Mouse (Mus musculus) skeletal muscle tissue, postnatal 0 days (tissue): Measurements from ENCODE around the gene Fam98c. TPM values are rescaled to one million over a fixed set of nuclear protein-coding genes. Genes with fewer than 3 reads are reported as not detected.

ENCODE experiments used
- polyA plus RNA-seq: library from polyadenylated mRNA; unstranded; fragments of >200 nt; fragmentation: Nextera tagmentation; extraction: Ambion mirVana; gene quantifications from 2 replicates; pipeline ENCODE4 v1.2.1, GENCODE M21; 2015

Fam98c gene
- 22.1 and 24.3 TPM in 2 replicates for polyA plus RNA-seq

DNA sequence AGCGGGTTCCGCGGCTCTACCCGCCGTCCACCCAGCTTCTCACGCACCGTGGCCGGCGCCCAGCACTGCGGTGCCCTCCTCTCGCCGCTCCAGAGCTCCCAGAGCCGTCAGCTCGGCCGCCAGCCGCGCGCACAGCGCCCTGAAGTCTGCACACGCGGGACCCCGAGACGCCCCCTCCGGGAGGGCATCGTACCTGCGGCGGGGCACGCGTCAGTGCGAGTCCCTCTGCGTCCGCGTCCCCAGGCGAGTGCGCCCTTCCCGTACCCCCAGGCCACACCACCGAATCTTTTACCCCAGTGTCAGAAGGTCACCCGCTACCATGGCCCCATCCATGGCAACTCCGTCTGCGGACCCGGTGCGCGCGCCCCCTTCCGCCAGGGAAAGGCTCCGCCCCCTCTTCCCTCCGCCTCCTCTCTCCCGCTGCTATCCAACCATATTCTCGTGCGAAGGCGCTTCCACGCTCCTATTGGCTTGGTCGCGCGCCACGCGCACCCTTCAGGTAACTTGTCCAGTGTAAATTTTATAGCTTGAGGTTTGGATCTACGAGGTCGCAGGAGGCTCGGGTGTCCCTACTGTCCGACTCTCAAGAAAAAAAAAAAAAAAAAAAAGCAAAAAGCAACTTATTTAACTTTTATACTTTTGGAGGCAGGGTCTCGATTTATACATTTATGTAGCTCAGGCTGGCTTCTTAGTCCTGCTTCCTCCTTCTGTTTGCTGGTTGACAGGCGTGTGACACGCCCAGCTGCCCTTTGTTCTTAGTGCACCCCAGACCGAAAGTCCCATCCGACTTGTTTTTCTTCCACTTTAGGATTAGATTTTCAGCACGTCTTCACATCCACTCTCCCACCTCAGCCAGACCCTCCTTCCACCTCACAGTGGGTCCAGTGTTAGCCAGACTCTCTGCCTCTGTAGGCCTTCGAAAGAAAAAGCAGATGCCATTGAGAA lies at the start of gene Fam98c:
Fam98c (minus strand) TSS at position 397 of the 945 bp plus-strand sequence.

DNA sequence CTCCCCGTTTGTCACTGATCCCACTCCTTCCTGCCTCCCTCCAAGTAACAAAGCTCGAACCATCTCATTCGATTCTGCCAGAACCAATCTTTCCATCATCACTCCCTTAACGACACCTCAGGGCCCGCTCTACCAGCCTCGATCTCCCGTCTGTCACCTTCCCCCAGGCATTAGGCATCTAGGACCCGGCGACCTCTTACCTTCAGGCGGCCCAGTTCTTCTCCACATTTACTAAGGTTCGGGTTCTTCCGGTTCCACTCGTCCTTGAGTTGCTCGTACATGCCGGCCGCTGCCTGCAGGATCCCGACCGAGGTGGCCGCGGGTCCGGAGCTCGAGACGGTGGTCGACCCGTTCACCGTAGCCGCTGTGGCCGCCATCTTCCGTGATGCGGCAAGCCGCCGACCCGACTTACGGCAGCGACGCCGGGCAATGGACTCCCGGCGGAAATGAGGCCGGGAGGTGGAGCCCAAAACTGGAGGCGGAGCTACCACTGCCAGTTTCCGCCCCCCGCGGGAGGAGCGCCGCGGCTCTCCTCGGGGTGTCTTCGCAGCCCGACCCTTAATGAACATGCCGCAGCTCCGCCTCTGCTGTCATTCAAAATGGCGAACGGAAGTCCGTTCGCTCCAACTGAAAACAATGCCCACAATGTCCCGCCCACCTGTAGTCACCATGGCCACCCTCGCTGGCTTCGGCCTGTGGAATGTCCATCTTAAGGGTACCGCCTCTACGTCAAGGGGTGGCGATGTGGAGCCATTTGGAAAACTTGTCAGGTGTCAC lies 24.2 kb upstream of the Fam98c start, which contains the start of gene Psmd8:
Psmd8 (minus strand) TSS at position 625 of the 777 bp plus-strand sequence.

GRCm38 (mm10) chr7:29170066-29170754 lies 14.2 kb upstream of the Fam98c start, which contains the start of the genes Ggn and Spred3:
Gene Ggn (plus strand): TSS chr7:29170210.
Gene Spred3 (minus strand): TSS chr7:29170411.

GRCm38 (mm10) chr7:29134693-29135386 lies 21.2 kb downstream of the Fam98c start, which contains the start of gene Rasgrp4:
Gene Rasgrp4 (plus strand): TSS chr7:29134851.

DNA sequence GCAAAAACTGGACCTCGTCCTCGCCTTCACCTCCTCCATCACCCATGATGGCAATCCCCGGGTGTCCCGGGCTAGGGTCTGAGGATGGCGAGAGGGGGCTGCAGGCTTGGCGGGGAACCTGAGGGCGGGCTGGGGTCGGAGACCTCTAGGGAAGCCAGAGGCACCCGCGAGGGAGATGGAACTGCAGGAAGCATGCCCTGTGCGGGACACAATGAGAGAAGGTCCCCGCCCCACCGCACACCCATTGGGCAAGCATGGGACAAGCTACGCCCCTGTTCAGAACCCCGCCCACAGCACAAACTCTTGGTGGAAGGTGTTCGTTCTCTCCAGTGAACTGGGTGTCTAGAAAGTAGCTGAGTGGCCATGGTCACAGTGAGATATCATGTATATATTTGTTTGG lies 31.1 kb downstream of the Fam98c start, which contains the start of gene Ryr1:
Ryr1 (minus strand) TSS at position 210 of the 400 bp plus-strand sequence.

Other genes starting within 250 kb of the Fam98c start
- 91.4 and 114 TPM in 2 replicates for gene Actn4, start 193.9 kb downstream of the Fam98c start, polyA plus RNA-seq
- gene Eif3k, start 174.4 kb downstream of the Fam98c start, polyA plus RNA-seq: 221 and 242 TPM in 2 replicates
- gene Map4k1, start 174.2 kb downstream of the Fam98c start, polyA plus RNA-seq: 1.1 and 1.5 TPM in 2 replicates
- 43.5 and 66.7 TPM in 2 replicates for gene Ryr1, start 31.1 kb downstream of the Fam98c start, polyA plus RNA-seq
- gene Rasgrp4, start 21.4 kb downstream of the Fam98c start, polyA plus RNA-seq: 0.41 and 0.74 TPM in 2 replicates
- 0.17 and 0.23 TPM in 2 replicates for gene Ggn, start 14.0 kb upstream of the Fam98c start, polyA plus RNA-seq
- 0.67 and 0.69 TPM in 2 replicates for gene Spred3, start 14.2 kb upstream of the Fam98c start, polyA plus RNA-seq
- gene Psmd8, start 24.5 kb upstream of the Fam98c start, polyA plus RNA-seq: 257 and 271 TPM in 2 replicates
- gene Catsperg1, start 57.8 kb upstream of the Fam98c start, polyA plus RNA-seq: 0.45 and 0.82 TPM in 2 replicates
- 1.2 and 1.4 TPM in 2 replicates for gene Kcnk6, start 76.3 kb upstream of the Fam98c start, polyA plus RNA-seq
- 107 and 109 TPM in 2 replicates for gene Yif1b, start 82.1 kb upstream of the Fam98c start, polyA plus RNA-seq
- gene 2200002D01Rik, start 92.2 kb upstream of the Fam98c start, polyA plus RNA-seq: 2.9 and 4.1 TPM in 2 replicates
- 13.9 and 17.5 TPM in 2 replicates for gene Spint2, start 125.7 kb upstream of the Fam98c start, polyA plus RNA-seq
- gene Ppp1r14a, start 133.1 kb upstream of the Fam98c start, polyA plus RNA-seq: 14.4 and 16.7 TPM in 2 replicates
- gene Dpf1, start 147.7 kb upstream of the Fam98c start, polyA plus RNA-seq: 2.7 and 2.9 TPM in 2 replicates